Mouse (Mus musculus) cortical plate, adult 2 months (tissue): Measurements from ENCODE around the gene Rsph4a.

ENCODE experiments used
- CTCF ChIP-seq: fragments of 200-500 bp; IDR thresholded peaks from 2 replicates; pipeline ENCODE4 v1.5.1; 2011; ENCODE audit warnings: mild to moderate bottlenecking, control low read depth, low read length; ENCODE audit not compliant: insufficient read depth; ENCODE audit errors: extremely low read depth
- POLR2A ChIP-seq: fragments of 200-500 bp; IDR thresholded peaks from 2 replicates; pipeline ENCODE4 v1.6.1; 2011; ENCODE audit warnings: mild to moderate bottlenecking, low read length, control low read depth; ENCODE audit not compliant: insufficient read depth; ENCODE audit errors: extremely low read depth

GRCm38 (mm10) chr10:33945390-33945789 is 40.5 kb downstream of the Rsph4a start:
- no peak for TF ChIP-seq CTCF
- no peak for TF ChIP-seq POLR2A
